Mouse (Mus musculus) heart, adult 2 months (tissue): ENCODE measurements around the gene Tprn. TPM values are rescaled to one million over a fixed set of nuclear protein-coding genes. Genes with fewer than 3 reads are reported as not detected.

Source experiments
- DNase-seq, 2 experiments: peaks; one replicate each; pipeline ENCODE4 v3.0.0; 2021
- H3K27ac ChIP-seq: fragments of 200-600 bp; 2 replicates; pipeline ENCODE4 v1.8.1; 2022
- H3K27me3 ChIP-seq: fragments of 200-500 bp; 2 replicates; pipeline ENCODE4 v1.6.1; 2012; ENCODE audit warnings: mild to moderate bottlenecking, low read length, inconsistent platforms, mixed read lengths; ENCODE audit not compliant: control insufficient read depth, insufficient read depth
- H3K36me3 ChIP-seq: fragments of 200-500 bp; 2 replicates; pipeline ENCODE4 v1.6.1; 2012; ENCODE audit warnings: low read length, inconsistent platforms; ENCODE audit not compliant: control insufficient read depth, insufficient read depth
- H3K4me1 ChIP-seq: fragments of 200-500 bp; 2 replicates; pipeline ENCODE4 v1.6.1; 2011; ENCODE audit warnings: low read length; ENCODE audit not compliant: control insufficient read depth, insufficient read depth
- H3K4me3 ChIP-seq: fragments of 200-600 bp; 2 replicates; pipeline ENCODE4 v1.8.1; 2022
- H3K79me2 ChIP-seq: fragments of 200-500 bp; replicated peaks from 2 replicates; pipeline ENCODE4 v1.6.1; 2012; ENCODE audit warnings: mild to moderate bottlenecking, inconsistent platforms, low read length, moderate library complexity, mixed read lengths; ENCODE audit not compliant: control insufficient read depth, insufficient read depth
- H3K9ac ChIP-seq: fragments of 200-500 bp; 2 replicates; pipeline ENCODE4 v1.6.1; 2012; ENCODE audit warnings: low read depth, mild to moderate bottlenecking, control low read depth, inconsistent platforms, low read length, mixed read lengths
- CTCF ChIP-seq: fragments of 200-600 bp; IDR thresholded peaks from 2 replicates; pipeline ENCODE4 v1.8.1; 2022; ENCODE audit warnings: antibody characterized with exemption, mild to moderate bottlenecking, moderate library complexity
- EP300 ChIP-seq: fragments of 200-500 bp; IDR thresholded peaks from 2 replicates; pipeline ENCODE4 v1.6.1; 2011; ENCODE audit warnings: low read depth, low read length, control low read depth; ENCODE audit not compliant: insufficient read depth
- POLR2A ChIP-seq: fragments of 200-500 bp; IDR thresholded peaks from 2 replicates; pipeline ENCODE4 v1.6.1; 2011; ENCODE audit warnings: mild to moderate bottlenecking, low read depth, low read length, control low read depth; ENCODE audit not compliant: insufficient read depth
- WGBS: fragments of 180-500 bp; shearing (Covaris S2); methylation state at CpG from one replicate; pipeline ENCODE4 v1.1.7; 2018; 5-methylcytosine and 5-hydroxymethylcytosine counted together
- intact Hi-C: fragments of 180-260 bp; cut with DNase I; formaldehyde crosslinking; loops from one replicate; pipeline ENCODE4 v1.15.1; 2025
- polyA plus RNA-seq: library from polyadenylated mRNA; depleted of rRNA; stranded (reverse); fragments of >200 nt; gene quantifications from 2 replicates; pipeline ENCODE4 v1.2.3, GENCODE M21; 2012
- total RNA-seq, 2 experiments: library from RNA; stranded (reverse); gene quantifications; 2 replicates each; pipeline ENCODE4 v1.2.3; 2021

Gene Tprn
- total and polyA plus RNA-seq, 3 experiments: 5.9 to 9.9 (median 6.7) TPM

GRCm38 (mm10) chr2:25233421-25233820 is 29.0 kb upstream of the Tprn start:
- intact Hi-C loops: no loop called here
- WGBS: 63% methylated on average over 4 of the region's 4 CpGs
- no peak overlapping the region for H3K4me3 ChIP-seq
- H3K9ac ChIP-seq: no peak overlapping the region
- no peaks in the 10 kb centered on the region for H3K36me3 ChIP-seq
- H3K27ac ChIP-seq: no peak overlapping the region
- H3K4me1 ChIP-seq: peaks cover 2% of the 10 kb centered on the region; the same call in 1 of the 2 replicates
- no peak for DNase-seq
- H3K27me3 ChIP-seq: no peaks in the 10 kb centered on the region
- no peak for TF ChIP-seq POLR2A
- TF ChIP-seq EP300: no peak
- no peak for TF ChIP-seq CTCF
- no peaks in the 10 kb centered on the region for H3K79me2 ChIP-seq

- H3K4me3 ChIP-seq: no peak within 1 kb of the TSS
- H3K27ac ChIP-seq: no peak within 1 kb of the TSS
- no peaks in the 10 kb centered on the region for H3K4me1 ChIP-seq
- intact Hi-C loops: no loop called here
- 86% methylated on average over 3 of the region's 3 CpGs for WGBS
- no peaks in the 10 kb centered on the region for H3K36me3 ChIP-seq
- H3K79me2 ChIP-seq: no peaks in the 10 kb centered on the region
- DNase-seq: no peak
- no peak within 1 kb of the TSS for H3K9ac ChIP-seq
- TF ChIP-seq POLR2A: no peak
- TF ChIP-seq CTCF: no peak
- no peak for TF ChIP-seq EP300
- no peaks in the 10 kb centered on the region for H3K27me3 ChIP-seq
These were observed 28.4 kb upstream of the Tprn start, which contains the start of gene Slc34a3 for GRCm38 (mm10) chr2:25234050-25234449. Gene Slc34a3, minus strand, starts transcription at chr2:25234364.

- Histone ChIP-seq H3K4me1 (no peaks in the 10 kb centered on the region), H3K4me3 (no peak overlapping the region), H3K27me3 (no peaks in the 10 kb centered on the region), H3K9ac (no peak overlapping the region), H3K36me3 (no peaks in the 10 kb centered on the region), H3K27ac (no peak overlapping the region), H3K79me2 (no peaks in the 10 kb centered on the region)
- no peak for TF ChIP-seq CTCF
- no peak for TF ChIP-seq EP300
- no peak for TF ChIP-seq POLR2A
- no peak for DNase-seq
- intact Hi-C loops: no loop called here
- 54% methylated on average over 5 of the region's 5 CpGs for WGBS
These were observed 27.7 kb upstream of the Tprn start for GRCm38 (mm10) chr2:25234551-25235220.

GRCm38 (mm10) chr2:25236614-25237013 is 25.8 kb upstream of the Tprn start, which contains the start of gene Rnf224:
Gene Rnf224, minus strand, starts transcription at chr2:25236787.
- TF ChIP-seq EP300 (no peak), CTCF (no peak), POLR2A (no peak)
- Histone ChIP-seq H3K4me3 (no peak within 1 kb of the TSS), H3K9ac (no peak within 1 kb of the TSS), H3K27ac (no peak within 1 kb of the TSS), H3K27me3 (no peaks in the 10 kb centered on the region), H3K36me3 (no peaks in the 10 kb centered on the region), H3K79me2 (no peaks in the 10 kb centered on the region), H3K4me1 (peaks cover 2% of the 10 kb centered on the region; the same call in 1 of the 2 replicates)
- WGBS: 21% methylated on average over 8 of the region's 8 CpGs
- intact Hi-C loops: no loop called here
- DNase-seq: no peak

- Histone ChIP-seq H3K27ac (no peak overlapping the region), H3K36me3 (no peaks in the 10 kb centered on the region), H3K9ac (no peak overlapping the region), H3K79me2 (no peaks in the 10 kb centered on the region), H3K4me3 (no peak overlapping the region), H3K4me1 (peaks cover 2% of the 10 kb centered on the region; the same call in 1 of the 2 replicates), H3K27me3 (peaks cover 2% of the 10 kb centered on the region; the same call in 1 of the 2 replicates)
- DNase-seq: no peak
- intact Hi-C loops: no loop called here
- no peak for TF ChIP-seq POLR2A
- TF ChIP-seq CTCF: no peak
- 58% methylated on average over 4 of the region's 4 CpGs for WGBS
These were observed 24.9 kb upstream of the Tprn start for GRCm38 (mm10) chr2:25237522-25237921.

GRCm38 (mm10) chr2:25238106-25238505 is 24.3 kb upstream of the Tprn start:
- Histone ChIP-seq H3K36me3 (no peaks in the 10 kb centered on the region), H3K9ac (no peak overlapping the region), H3K79me2 (no peaks in the 10 kb centered on the region), H3K27me3 (peaks cover 5% of the 10 kb centered on the region; the same call in 1 of the 2 replicates), H3K4me3 (no peak overlapping the region), H3K4me1 (peaks cover 2% of the 10 kb centered on the region; the same call in 1 of the 2 replicates), H3K27ac (no peak overlapping the region)
- intact Hi-C loops: no loop called here
- DNase-seq: no peak
- TF ChIP-seq POLR2A (no peak), CTCF (no peak), EP300 (no peak)
